Mouse (Mus musculus): ENCODE data around the gene Cpa3.

Cpa3 gene

GRCm38 (mm10) chr3:20242050-20242449 is at the start of gene Cpa3:
TSS of gene Cpa3 (minus strand) at chr3:20242181.
- DNase-seq (ENCODE audit: low read depth, low spot score), result no peak

- peak; percentile 89 for DNase-seq (ENCODE audit: low read depth, low spot score)
These were observed 49.4 kb upstream of the Cpa3 start for GRCm38 (mm10) chr3:20291370-20291769.

GRCm38 (mm10) chr3:20288761-20289160 is 46.8 kb upstream of the Cpa3 start:
- no peak for DNase-seq (ENCODE audit: low read depth, low spot score)

- DNase-seq (ENCODE audit: low read depth, low spot score), result no peak
These were observed 39.8 kb upstream of the Cpa3 start for GRCm38 (mm10) chr3:20281796-20282195.

GRCm38 (mm10) chr3:20275633-20276032 is 33.7 kb upstream of the Cpa3 start, which contains the start of gene Cpb1:
TSS of gene Cpb1 (minus strand) at chr3:20275733.
- no peak for DNase-seq (ENCODE audit: low read depth, low spot score)

- peak; percentile 46 for DNase-seq (ENCODE audit: low read depth, low spot score)
These were observed 12.8 kb upstream of the Cpa3 start for GRCm38 (mm10) chr3:20254566-20255479.

- no peak for DNase-seq (ENCODE audit: low read depth, low spot score)
These were observed 1.9 kb upstream of the Cpa3 start for GRCm38 (mm10) chr3:20243913-20244312.

GRCm38 (mm10) chr3:20239741-20240140 is 2.2 kb downstream of the Cpa3 start:
- no peak for DNase-seq (ENCODE audit: low read depth, low spot score)

- no peak for DNase-seq (ENCODE audit: low read depth, low spot score)
These were observed 5.0 kb downstream of the Cpa3 start for GRCm38 (mm10) chr3:20236965-20237364.

GRCm38 (mm10) chr3:20229027-20229426 is 13.0 kb downstream of the Cpa3 start:
- no peak for DNase-seq (ENCODE audit: low read depth, low spot score)

- no peak for DNase-seq (ENCODE audit: low read depth, low spot score)
These were observed 16.6 kb downstream of the Cpa3 start for GRCm38 (mm10) chr3:20225429-20225828.

GRCm38 (mm10) chr3:20222926-20223698 is 18.9 kb downstream of the Cpa3 start:
- DNase-seq (ENCODE audit: low read depth, low spot score), result no peak

- DNase-seq (ENCODE audit: low read depth, low spot score), result no peak
These were observed 19.8 kb downstream of the Cpa3 start for GRCm38 (mm10) chr3:20222136-20222535.

- DNase-seq (ENCODE audit: low read depth, low spot score), result peak; percentile 64
These were observed 43.1 kb downstream of the Cpa3 start for GRCm38 (mm10) chr3:20198869-20199268.

- no peak for DNase-seq (ENCODE audit: low read depth, low spot score)
These were observed 44.1 kb downstream of the Cpa3 start for GRCm38 (mm10) chr3:20197878-20198277.

GRCm38 (mm10) chr3:20188976-20189675 is 52.9 kb downstream of the Cpa3 start:
- DNase-seq (ENCODE audit: low read depth, low spot score), result no peak

GRCm38 (mm10) chr3:20172394-20172793 is 69.6 kb downstream of the Cpa3 start:
- DNase-seq (ENCODE audit: low read depth, low spot score), result no peak

- DNase-seq (ENCODE audit: low read depth, low spot score), result no peak
These were observed 74.5 kb downstream of the Cpa3 start for GRCm38 (mm10) chr3:20167487-20167886.

Data from R1 (cell line).